Mouse (Mus musculus) layer of hippocampus, adult 6 months (tissue): ENCODE data around the gene Steap2. TPM values are rescaled to one million over a fixed set of nuclear protein-coding genes. Genes with fewer than 3 reads are reported as not detected.

Experiments used
- long read RNA-seq, 2 experiments: library from polyadenylated mRNA; unstranded; transcript quantifications; one replicate each; pipeline ENCODE4 v2.0.0; 2019 to 2020
- polyA plus RNA-seq: library from polyadenylated mRNA; unstranded; fragments of <200 nt; fragmentation: Nextera tagmentation; gene quantifications from 2 replicates; pipeline ENCODE4 v1.2.3, GENCODE M21; 2021

Gene Steap2
- polyA plus RNA-seq = 3.6 and 11.5 TPM in 2 replicates
- long read RNA-seq, experiment 1, partial matches to known transcripts = 0 of 2 reads
- long read RNA-seq, experiment 1, other reads (novel, unspliced or antisense) = 2 of 2 reads
- long read RNA-seq, experiment 2, full-length matches to known transcripts = 16 of 30 reads
- long read RNA-seq, experiment 2, partial matches to known transcripts = 1 of 30 reads
- long read RNA-seq, experiment 2, other reads (novel, unspliced or antisense) = 13 of 30 reads

GRCm38 (mm10) chr5:5693956-5694653 lies at the start of gene Steap2:
TSS of gene Steap2 (minus strand) at chr5:5694578.

GRCm38 (mm10) chr5:5663655-5664370 lies 30.6 kb downstream of the Steap2 start, which contains the start of gene Cfap69:
TSS of gene Cfap69 (minus strand) at chr5:5664239.

Other genes with a start within 250 kb of the Steap2 start
- gene 1700015F17Rik, start 215.4 kb downstream of the Steap2 start, polyA plus RNA-seq = not detected in 2 replicates
- gene Cldn12, start 179.6 kb downstream of the Steap2 start, polyA plus RNA-seq = 11.9 and 14.3 TPM in 2 replicates
- gene Gtpbp10, start 135.0 kb downstream of the Steap2 start, polyA plus RNA-seq = 3.5 and 4.9 TPM in 2 replicates
- gene Gm8773, start 120.8 kb downstream of the Steap2 start, polyA plus RNA-seq = 0.23 TPM in 1 of 2 replicates, not detected in the other
- 3.8 and 4.9 TPM in 2 replicates for gene Cfap69, start 30.3 kb downstream of the Steap2 start, polyA plus RNA-seq
- 1.0 and 39.2 TPM in 2 replicates for gene Steap1, start 54.7 kb upstream of the Steap2 start, polyA plus RNA-seq